Mouse (Mus musculus) layer of hippocampus, adult 8-10 months (tissue): Measurements from ENCODE around the gene Cdkn1b. TPM values are rescaled to one million over a fixed set of nuclear protein-coding genes. Genes with fewer than 3 reads are reported as not detected.

Experiments used
- DNase-seq, 2 experiments: peaks; one replicate each; pipeline ENCODE4 v3.0.0; 2022; ENCODE audit warnings: low spot score in 2 of 2
- total RNA-seq, 4 experiments: library from RNA; stranded (reverse); gene quantifications; 2 replicates each; pipeline ENCODE4 v1.2.4; 2022

Gene Cdkn1b
- total RNA-seq, 4 experiments from 2014 or later = 35.4 to 46.5 (median 40.5) TPM

GRCm38 (mm10) chr6:134968326-134968725 is 48.1 kb downstream of the Cdkn1b start:
- DNase-seq = no peak

GRCm38 (mm10) chr6:134969498-134969897 is 49.3 kb downstream of the Cdkn1b start:
- no peak for DNase-seq

GRCm38 (mm10) chr6:134972096-134972495 is 51.9 kb downstream of the Cdkn1b start:
- no peak for DNase-seq

Other genes starting within 250 kb of the Cdkn1b start
- 10 to 100 TPM; 10.4 to 13.8 (median 11.5) TPM for gene Dusp16, start 127.8 kb upstream of the Cdkn1b start, total RNA-seq
- gene Crebl2, start 90.2 kb upstream of the Cdkn1b start, total RNA-seq = 10 to 100 TPM; 37.8 to 51.0 (median 44.1) TPM
- gene Gpr19, start 21.8 kb upstream of the Cdkn1b start, total RNA-seq = 10 to 100 TPM; 25.3 to 28.9 (median 27.3) TPM
- gene Apold1, start 61.3 kb downstream of the Cdkn1b start, total RNA-seq = 1 to 10 TPM; 2.5 to 3.2 (median 3.1) TPM
- 10 to 100 TPM; 58.5 to 71.2 (median 60.2) TPM for gene Ddx47, start 91.2 kb downstream of the Cdkn1b start, total RNA-seq
- gene Gprc5a, start 145.2 kb downstream of the Cdkn1b start, total RNA-seq = under 1 TPM in 1 of 4 experiments, not detected in 3; 0.21 TPM
- gene Gprc5d, start 197.9 kb downstream of the Cdkn1b start, total RNA-seq = under 1 TPM in 2 of 4 experiments, not detected in 2; 0.25 to 0.47 TPM